Mouse (Mus musculus) MEL (cell line): ENCODE data around the gene Mrpl44.

Experiments used
- CTCF ChIP-seq, 3 experiments: IDR thresholded peaks in 2 of 3; conservative IDR thresholded peaks in 1 of 3; 2 replicates each; pipeline ENCODE4 v1.5.1; 2011 to 2012; ENCODE audit warnings: low read length in 3 of 3, low read depth in 2 of 3, mild to moderate bottlenecking in 2 of 3, improper control_type of control experiment in 1 of 3, inconsistent platforms in 1 of 3, mixed read lengths in 1 of 3, moderate library complexity in 1 of 3; ENCODE audit not compliant: control insufficient read depth in 1 of 3, insufficient read depth in 1 of 3, poor library complexity in 1 of 3, severe bottlenecking in 1 of 3
- E2F4 ChIP-seq: IDR thresholded peaks from 2 replicates; pipeline ENCODE4 v1.6.1; 2011; ENCODE audit warnings: low read depth, low read length, improper control_type of control experiment, borderline replicate concordance
- EP300 ChIP-seq, 2 experiments: IDR thresholded peaks; 2 replicates each; pipeline ENCODE4 v1.6.1; 2011; ENCODE audit warnings: improper control_type of control experiment in 2 of 2, low read length in 2 of 2, low read depth in 1 of 2, mild to moderate bottlenecking in 1 of 2
- GABPA ChIP-seq: IDR thresholded peaks from 2 replicates; pipeline ENCODE4 v1.6.1; 2012; ENCODE audit warnings: low read depth, mild to moderate bottlenecking, inconsistent platforms, low read length, improper control_type of control experiment, moderate library complexity
- KAT2A ChIP-seq: conservative IDR thresholded peaks from 2 replicates; pipeline ENCODE4 v1.6.1; 2012; ENCODE audit warnings: low read depth, low read length, improper control_type of control experiment, inconsistent platforms
- MAFK ChIP-seq: IDR thresholded peaks from 2 replicates; pipeline ENCODE4 v1.6.1; 2011; ENCODE audit warnings: low read depth, mild to moderate bottlenecking, low read length, improper control_type of control experiment, borderline replicate concordance
- MAX ChIP-seq: IDR thresholded peaks from 2 replicates; pipeline ENCODE4 v1.6.1; 2011; ENCODE audit warnings: low read length, improper control_type of control experiment
- MXI1 ChIP-seq: IDR thresholded peaks from 2 replicates; pipeline ENCODE4 v1.6.1; 2011; ENCODE audit warnings: mild to moderate bottlenecking, low read depth, low read length, improper control_type of control experiment
- POLR2AphosphoS2 ChIP-seq: IDR thresholded peaks from 2 replicates; pipeline ENCODE4 v1.6.1; 2011; ENCODE audit warnings: low read length, improper control_type of control experiment
- RCOR1 ChIP-seq: IDR thresholded peaks from 2 replicates; pipeline ENCODE4 v1.6.1; 2012; ENCODE audit warnings: low read depth, mild to moderate bottlenecking, inconsistent platforms, low read length, improper control_type of control experiment
- TCF12 ChIP-seq: IDR thresholded peaks from 2 replicates; pipeline ENCODE4 v1.6.1; 2014; ENCODE audit warnings: low read depth, mild to moderate bottlenecking, inconsistent platforms, low read length, improper control_type of control experiment, moderate library complexity
- UBTF ChIP-seq: IDR thresholded peaks from 2 replicates; pipeline ENCODE4 v1.6.1; 2012; ENCODE audit warnings: low read depth, mild to moderate bottlenecking, inconsistent platforms, low read length, improper control_type of control experiment, moderate library complexity, borderline replicate concordance; ENCODE audit not compliant: insufficient read depth
- USF1 ChIP-seq: IDR thresholded peaks from 2 replicates; pipeline ENCODE4 v1.6.1; 2014; ENCODE audit warnings: low read depth, mild to moderate bottlenecking, inconsistent platforms, low read length, improper control_type of control experiment, moderate library complexity

DNA sequence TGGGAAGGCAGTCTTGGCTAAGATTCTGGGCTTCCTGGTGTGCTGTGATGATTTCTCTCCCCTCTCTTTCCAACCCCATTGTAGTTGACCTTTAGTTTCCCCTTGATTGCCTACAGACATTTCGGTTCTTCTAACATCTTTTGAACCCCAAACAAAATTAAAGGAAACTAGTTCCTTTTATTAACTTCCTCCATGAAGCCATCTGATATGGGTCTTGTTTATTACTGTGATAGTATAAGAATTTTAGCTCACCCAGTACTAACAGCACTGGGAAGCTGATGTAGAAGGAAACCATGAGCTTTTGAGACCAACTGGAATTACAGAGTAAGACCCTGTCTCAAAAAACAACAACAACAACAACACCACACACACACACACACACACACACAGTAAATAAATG, 7.6 kb upstream of the Mrpl44 start:
- TF ChIP-seq POLR2AphosphoS2 (no peak), E2F4 (no peak), MAFK (no peak), RCOR1 (no peak), MXI1 (no peak), CTCF (IDR thresholded peaks at IDR 0.05 in 2 of 3, conservative IDR thresholded peaks at IDR 0.05 in 1 of 3; ENCODE audit: control insufficient read depth in 1 of 3, insufficient read depth in 1 of 3, low read depth in 2 of 3, low read length in 3 of 3, poor library complexity in 1 of 3, severe bottlenecking in 1 of 3) (no peak), EP300 (IDR thresholded peaks at IDR 0.05; ENCODE audit: low read depth in 1 of 2, low read length in 2 of 2) (no peak), MAX (no peak), UBTF (no peak), USF1 (no peak), TCF12 (no peak), KAT2A (no peak), GABPA (no peak)
